Mouse (Mus musculus): ENCODE measurements around the gene Pid1. TPM values are rescaled to one million over a fixed set of nuclear protein-coding genes. Genes with fewer than 3 reads are reported as not detected.

Gene Pid1
- total and polyA plus RNA-seq, 3 experiments: not detected

- Histone ChIP-seq H3K4me1 (ENCODE audit: control insufficient read depth in 1 of 2, insufficient read depth in 2 of 2) (no peaks in the 10 kb centered on the region), H3K27me3 (replicated peaks) (no peaks in the 10 kb centered on the region), H3K36me3 (replicated peaks in 1 of 2; ENCODE audit: control insufficient read depth in 1 of 2, insufficient read depth in 1 of 2, low read length in 1 of 2) (no peaks in the 10 kb centered on the region), H3K4me2 (ENCODE audit: insufficient read depth, low read depth, poor library complexity, severe bottlenecking) (no peak overlapping the region), H3K9ac (ENCODE audit: insufficient read depth, low read depth) (no peak overlapping the region), H3K79me2 (replicated peaks; ENCODE audit: control insufficient read depth, extremely low read depth, insufficient read depth, poor library complexity, severe bottlenecking) (no peaks in the 10 kb centered on the region), H3K4me3 (replicated peaks in 1 of 3; ENCODE audit: low read depth in 2 of 3, low read length in 2 of 3, poor library complexity in 1 of 3) (no peak overlapping the region), H3K9me3 (replicated peaks; ENCODE audit: low read length) (no peaks in the 10 kb centered on the region), H3K27ac (ENCODE audit: insufficient read depth, low read depth) (no peak overlapping the region)
- no peak for DNase-seq (ENCODE audit: extremely low read depth)
- no peak for TF ChIP-seq BHLHE40 (IDR thresholded peaks at IDR 0.05; ENCODE audit: low read depth, low read length)
- TF ChIP-seq USF2 (conservative IDR thresholded peaks at IDR 0.05; ENCODE audit: low read depth, low read length): no peak
- TF ChIP-seq TBP (conservative IDR thresholded peaks at IDR 0.05; ENCODE audit: low read depth, low read length): no peak
- no peak for TF ChIP-seq GABPA (IDR thresholded peaks at IDR 0.05; ENCODE audit: insufficient replicate concordance, low read depth, low read length)
- TF ChIP-seq PAX5 (IDR thresholded peaks at IDR 0.05; ENCODE audit: low read length): no peak
- TF ChIP-seq ELF1 (IDR thresholded peaks at IDR 0.05; ENCODE audit: low read depth, low read length): no peak
- no peak for TF ChIP-seq MAFK (IDR thresholded peaks at IDR 0.05; ENCODE audit: insufficient replicate concordance, low read length)
- TF ChIP-seq MAZ (IDR thresholded peaks at IDR 0.05; ENCODE audit: low read depth, low read length): no peak
- TF ChIP-seq CHD1 (IDR thresholded peaks at IDR 0.05; ENCODE audit: low read depth, low read length): no peak
- dilution Hi-C loops (cut with MboI; ENCODE audit: extremely low pct_ligation_motif_present, extremely low pct_unique_long_range_greater_than_20kb, low sequenced_read_pairs) (no loop called here), in situ Hi-C loops (cut with MboI; ENCODE audit: low pct_ligation_motif_present, low pct_unique_long_range_greater_than_20kb, low sequenced_read_pairs) (no loop called here)
Observed at GRCm38 (mm10) chr1:84177033-84177432, 186.9 kb downstream of the Pid1 start.

GRCm38 (mm10) chr1:84172941-84173340 lies 191.0 kb downstream of the Pid1 start:
- H3K36me3 ChIP-seq (replicated peaks in 1 of 2; ENCODE audit: control insufficient read depth in 1 of 2, insufficient read depth in 1 of 2, low read length in 1 of 2): no peaks in the 10 kb centered on the region
- H3K4me3 ChIP-seq (replicated peaks in 1 of 3; ENCODE audit: low read depth in 2 of 3, low read length in 2 of 3, poor library complexity in 1 of 3): no peak overlapping the region
- no peaks in the 10 kb centered on the region for H3K4me1 ChIP-seq (ENCODE audit: control insufficient read depth in 1 of 2, insufficient read depth in 2 of 2)
- H3K4me2 ChIP-seq (ENCODE audit: insufficient read depth, low read depth, poor library complexity, severe bottlenecking): no peak overlapping the region
- H3K9me3 ChIP-seq (replicated peaks; ENCODE audit: low read length): no peaks in the 10 kb centered on the region
- H3K9ac ChIP-seq (ENCODE audit: insufficient read depth, low read depth): no peak overlapping the region
- H3K79me2 ChIP-seq (replicated peaks; ENCODE audit: control insufficient read depth, extremely low read depth, insufficient read depth, poor library complexity, severe bottlenecking): no peaks in the 10 kb centered on the region
- no peaks in the 10 kb centered on the region for H3K27me3 ChIP-seq (replicated peaks)
- TF ChIP-seq CTCF (conservative IDR thresholded peaks at IDR 0.05 in 1 of 2, IDR thresholded peaks at IDR 0.05 in 1 of 2; ENCODE audit: low read depth in 2 of 2, low read length in 2 of 2): no peak
- no peak for TF ChIP-seq IRF4 (IDR thresholded peaks at IDR 0.05; ENCODE audit: low read depth, low read length)
- no peak for TF ChIP-seq BHLHE40 (IDR thresholded peaks at IDR 0.05; ENCODE audit: low read depth, low read length)
- no peak for TF ChIP-seq SMC3 (IDR thresholded peaks at IDR 0.05; ENCODE audit: low read depth, low read length)
- TF ChIP-seq KAT2A (IDR thresholded peaks at IDR 0.05; ENCODE audit: insufficient replicate concordance, low read length): no peak
- TF ChIP-seq RAD21 (IDR thresholded peaks at IDR 0.05; ENCODE audit: low read depth, low read length): no peak
- TF ChIP-seq HCFC1 (IDR thresholded peaks at IDR 0.05; ENCODE audit: low read depth, low read length): no peak
- TF ChIP-seq MAX (IDR thresholded peaks at IDR 0.05; ENCODE audit: low read length): no peak
- no peak for TF ChIP-seq RCOR1 (conservative IDR thresholded peaks at IDR 0.05; ENCODE audit: low read depth, low read length)
- no peak for TF ChIP-seq NRF1 (IDR thresholded peaks at IDR 0.05; ENCODE audit: low read depth, low read length)
- no peak for TF ChIP-seq TBP (conservative IDR thresholded peaks at IDR 0.05; ENCODE audit: low read depth, low read length)
- no peak for TF ChIP-seq ZC3H11A (IDR thresholded peaks at IDR 0.05; ENCODE audit: low read depth, low read length)
- TF ChIP-seq POLR2A (IDR thresholded peaks at IDR 0.05; ENCODE audit: low read depth, low read length): no peak
- TF ChIP-seq GABPA (IDR thresholded peaks at IDR 0.05; ENCODE audit: insufficient replicate concordance, low read depth, low read length): no peak
- no peak for TF ChIP-seq ZMIZ1 (IDR thresholded peaks at IDR 0.05; ENCODE audit: low read depth, low read length)
- in situ Hi-C loops (cut with MboI; ENCODE audit: low pct_ligation_motif_present, low pct_unique_long_range_greater_than_20kb, low sequenced_read_pairs): no loop called here
- dilution Hi-C loops (cut with MboI; ENCODE audit: extremely low pct_ligation_motif_present, extremely low pct_unique_long_range_greater_than_20kb, low sequenced_read_pairs): no loop called here
- DNase-seq (ENCODE audit: extremely low read depth): no peak
- H3K27ac ChIP-seq (ENCODE audit: insufficient read depth, low read depth): no peak overlapping the region

All from CH12.LX (cell line).